Mouse (Mus musculus): Measurements from ENCODE around the gene Abraxas1. TPM values are rescaled to one million over a fixed set of nuclear protein-coding genes. Genes with fewer than 3 reads are reported as not detected.
A peak's percentile ranks its signal among the peaks of the same experiment; 100 is the strongest.

The Abraxas1 gene
- polyA plus RNA-seq, 3 experiments from 2014 or later, result 16.4 to 30.6 (median 28.2) TPM

DNA sequence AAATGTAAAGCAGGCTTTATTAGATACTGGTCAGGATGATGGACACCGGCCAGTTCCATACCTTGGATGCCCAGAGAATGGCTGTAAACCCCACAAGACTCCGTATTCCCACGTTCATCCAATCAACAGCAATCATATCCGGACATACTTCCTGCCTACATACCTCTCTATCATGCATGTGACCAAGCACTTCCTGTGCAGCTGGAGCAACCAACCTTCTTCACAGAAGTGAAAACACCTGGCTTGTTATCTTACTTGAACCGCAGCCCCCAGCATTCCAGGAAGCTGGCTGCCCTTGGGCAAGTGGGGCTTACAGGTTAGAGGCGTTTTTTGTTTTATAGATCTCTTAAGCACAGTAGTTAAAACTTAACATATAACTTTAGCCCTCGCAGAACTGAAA lies 2.1 kb upstream of the Abraxas1 start:
- ATAC-seq, result no peak

GRCm38 (mm10) chr5:100821375-100821774 lies 610 bp upstream of the Abraxas1 start:
- ATAC-seq, result no peak

GRCm38 (mm10) chr5:100819568-100820480 lies 941 bp downstream of the Abraxas1 start:
- no peak for ATAC-seq

- no peak for ATAC-seq
These were observed 2.4 kb downstream of the Abraxas1 start for GRCm38 (mm10) chr5:100818341-100818740.

GRCm38 (mm10) chr5:100798165-100798860 lies 22.5 kb downstream of the Abraxas1 start, which contains the start of the genes Helq and Mrps18c:
Helq (minus strand) TSS chr5:100798598.
Mrps18c (plus strand) TSS chr5:100798627.
- ATAC-seq, result peak; percentile 94

GRCm38 (mm10) chr5:100794084-100794483 lies 26.7 kb downstream of the Abraxas1 start:
- ATAC-seq, result no peak

DNA sequence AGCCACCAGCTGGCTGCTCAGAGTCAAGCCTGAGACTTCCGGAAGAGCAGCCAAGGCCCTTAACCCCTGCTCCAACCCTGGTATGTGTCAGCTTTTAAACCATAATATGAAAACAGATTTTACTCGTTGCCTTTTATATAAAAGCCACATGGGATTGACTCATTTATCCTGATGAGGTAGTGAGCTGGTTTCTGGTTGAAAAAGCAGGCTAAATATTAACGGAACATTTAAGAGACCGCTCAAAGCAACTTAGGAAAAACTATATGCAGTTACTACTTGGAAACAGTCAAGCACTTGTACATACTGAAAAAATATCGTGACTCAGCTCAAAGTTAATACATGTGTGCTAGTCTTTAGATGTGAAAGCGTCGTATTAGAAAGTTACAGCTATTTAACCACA lies 28.5 kb downstream of the Abraxas1 start:
- no peak for ATAC-seq

DNA sequence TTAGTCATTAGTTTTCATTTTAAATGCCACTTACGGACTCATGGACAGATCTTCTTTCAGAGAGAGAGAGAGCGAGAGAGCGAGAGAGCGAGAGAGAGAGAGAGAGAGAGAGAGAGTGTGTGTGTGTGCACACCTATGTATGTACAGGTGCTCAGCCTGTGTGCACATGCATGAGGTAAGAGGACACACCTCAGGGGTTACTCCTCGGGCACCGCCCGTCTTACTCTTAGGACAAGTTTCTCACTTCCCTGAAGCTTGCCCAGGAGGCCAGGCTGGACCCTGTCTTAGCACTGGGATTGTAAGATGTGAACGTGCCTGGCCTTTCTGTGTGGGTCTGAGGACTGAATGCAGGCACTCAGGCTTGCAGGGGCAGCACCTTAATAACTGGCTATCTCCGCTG lies 33.2 kb downstream of the Abraxas1 start:
- ATAC-seq, result no peak

DNA sequence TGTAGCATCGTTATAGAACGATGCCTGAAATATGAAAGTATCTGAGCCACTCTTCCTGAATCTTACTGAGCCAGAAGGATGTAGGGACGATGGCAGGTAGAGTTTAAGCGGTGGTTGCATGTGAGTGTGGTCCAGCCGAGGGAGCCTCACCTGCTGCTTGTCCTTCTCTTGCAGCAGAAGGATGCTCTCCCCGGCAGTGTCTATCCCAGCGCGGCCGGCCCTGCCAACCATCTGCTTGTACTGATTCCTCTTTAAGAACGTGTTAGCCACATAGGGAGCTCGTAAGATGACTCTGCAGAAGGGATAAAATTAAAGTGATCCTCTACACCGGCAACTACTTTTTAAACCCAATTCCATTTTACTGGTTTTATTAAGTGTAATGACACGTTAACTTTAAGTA lies 41.8 kb downstream of the Abraxas1 start:
- no peak for ATAC-seq

- no peak for ATAC-seq
These were observed 43.9 kb downstream of the Abraxas1 start for GRCm38 (mm10) chr5:100776900-100777299.

DNA sequence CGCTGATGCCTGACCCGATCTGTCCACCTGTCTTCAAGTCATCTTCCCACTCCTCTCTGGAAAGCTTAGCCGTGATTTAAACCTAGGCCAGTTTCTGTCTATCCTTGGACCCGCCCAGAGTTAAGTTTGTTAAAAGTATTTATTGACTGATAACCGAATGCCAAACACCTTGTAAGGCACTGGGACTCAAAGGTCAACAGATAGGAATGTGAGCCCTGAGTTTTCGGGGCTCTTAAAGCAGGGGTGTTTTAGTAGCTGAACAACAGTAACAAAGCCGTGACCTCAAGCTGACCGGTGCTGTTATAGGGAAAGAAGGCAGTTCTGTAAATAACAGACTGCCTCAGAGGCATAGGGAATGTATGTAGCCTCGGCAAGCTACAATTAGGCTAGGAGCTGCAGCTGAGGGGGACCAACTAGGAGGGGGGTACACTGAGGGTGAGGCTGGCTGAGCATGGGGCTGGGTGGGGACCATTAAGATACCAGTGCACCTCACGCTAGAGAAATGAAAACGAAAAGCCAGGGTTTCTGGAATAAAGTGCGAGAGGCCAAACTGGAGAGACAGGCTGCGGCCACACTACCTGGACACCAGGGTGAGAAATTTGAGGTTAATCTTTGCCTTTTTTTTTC lies 44.9 kb downstream of the Abraxas1 start:
- no peak for ATAC-seq

DNA sequence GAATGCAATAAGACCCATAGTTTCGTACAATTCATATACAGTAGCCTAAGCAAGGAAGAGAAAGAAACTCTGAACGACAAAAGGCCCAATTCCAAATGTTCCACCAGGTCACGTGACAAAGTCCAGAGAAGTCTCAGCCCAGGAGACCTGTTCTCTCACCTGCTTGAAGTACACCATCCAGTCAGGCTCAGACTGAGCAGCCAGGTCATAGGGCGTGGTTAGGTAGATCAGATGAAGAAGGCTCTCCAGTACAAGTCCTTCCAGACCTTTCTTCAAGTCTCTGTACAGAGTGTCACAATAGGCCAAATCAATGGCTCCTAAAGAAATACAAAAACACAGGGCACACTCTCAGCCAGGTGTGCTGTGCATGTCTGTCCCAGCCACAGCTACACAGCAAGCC lies 49.2 kb downstream of the Abraxas1 start:
- no peak for ATAC-seq

GRCm38 (mm10) chr5:100766026-100766425 lies 54.7 kb downstream of the Abraxas1 start:
- ATAC-seq, result no peak

DNA sequence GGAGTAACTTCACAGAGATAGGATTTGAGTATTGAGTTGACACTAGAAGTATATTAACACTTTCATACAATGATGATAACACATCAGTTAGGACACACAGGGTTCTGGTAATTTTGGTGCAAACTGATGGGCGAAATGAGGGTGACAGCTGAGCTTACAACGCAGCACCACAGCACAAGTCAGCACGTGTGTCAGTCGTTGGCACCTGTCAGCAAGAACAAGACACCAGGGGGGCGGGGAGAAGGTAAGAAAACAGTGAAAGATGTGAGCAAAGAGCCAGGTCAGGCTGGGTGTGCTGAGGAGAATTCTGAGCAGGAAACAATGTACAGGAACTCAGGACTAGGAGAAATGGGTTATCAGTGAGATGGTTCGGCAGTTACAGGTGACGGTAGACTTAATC lies 59.0 kb downstream of the Abraxas1 start:
- ATAC-seq, result no peak

- no peak for ATAC-seq
These were observed 60.6 kb downstream of the Abraxas1 start for GRCm38 (mm10) chr5:100760049-100760663.

GRCm38 (mm10) chr5:100758121-100758520 lies 62.6 kb downstream of the Abraxas1 start:
- ATAC-seq, result no peak

Other genes starting within 250 kb of the Abraxas1 start
- gene Plac8, start 248.7 kb downstream of the Abraxas1 start, polyA plus RNA-seq (2017; shearing (Covaris generic)), result 10 to 100 TPM in 1 of 3 experiments, 1 to 10 TPM in 2; 5.5 to 17.7 (median 6.8) TPM
- 10 to 100 TPM in 2 of 3 experiments, 1 to 10 TPM in 1; 6.8 to 11.9 (median 11.6) TPM for gene Coq2, start 145.8 kb downstream of the Abraxas1 start, polyA plus RNA-seq (2017; shearing (Covaris generic))
- gene Hpse, start 101.2 kb downstream of the Abraxas1 start, polyA plus RNA-seq (2017; shearing (Covaris generic)), result 1 to 10 TPM in 1 of 3 experiments, under 1 TPM in 2; 0.69 to 1.3 (median 0.91) TPM
- 10 to 100 TPM; 11.7 to 17.9 (median 17.4) TPM for gene Helq, start 22.4 kb downstream of the Abraxas1 start, polyA plus RNA-seq (2017; shearing (Covaris generic))
- gene Mrps18c, start 22.3 kb downstream of the Abraxas1 start, polyA plus RNA-seq (2017; shearing (Covaris generic)), result 100 to 1,000 TPM; 152 to 208 (median 162) TPM
- 1 to 10 TPM in 2 of 3 experiments, under 1 TPM in 1; 0.74 to 2.4 (median 2.3) TPM for gene Gpat3, start 24.7 kb upstream of the Abraxas1 start, polyA plus RNA-seq (2017; shearing (Covaris generic))

Data from inflammation-experienced regulatory T-cells, adult 6 months (primary cell).